ENCODE assay signal across 12 mouse cellular contexts in the genomic region with DNA sequence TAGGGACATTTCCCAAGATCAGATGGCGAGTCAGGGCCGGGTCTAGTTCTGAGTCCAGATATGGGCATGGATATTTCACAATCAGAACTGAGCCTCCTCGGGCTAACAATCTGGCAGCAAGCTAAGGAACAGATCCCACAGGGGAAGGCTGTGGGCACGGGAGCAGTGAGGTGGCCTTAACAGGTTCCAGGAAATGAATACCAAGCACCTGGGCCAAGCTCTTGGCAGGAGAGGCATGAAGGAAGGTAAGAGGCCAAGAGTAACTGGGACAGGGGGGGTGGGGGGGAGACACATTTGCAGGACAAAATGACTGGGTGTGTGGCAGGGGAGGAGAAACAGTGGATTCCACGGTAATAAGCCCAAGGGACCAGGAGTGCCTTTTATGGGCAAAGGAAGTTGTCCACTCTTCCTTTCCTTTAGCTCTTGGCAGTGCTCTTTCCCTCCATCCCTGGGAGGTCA.
DNase-seq lines count a peak whose midpoint lies in the region; ATAC-seq and TF ChIP-seq lines count a peak whose summit lies in the region.
"Had no signal": no experiment of that assay in that cellular context is flagged by ENCODE, and none has a peak within 500 bp of the region (broad histone marks: within the 10 kb centered on the region; RNA-seq: fewer than 3 reads in every experiment).

No protein-coding gene starts in this region.

- H3K9ac ChIP-seq in hindbrain, embryonic 16.5 days (ENCODE audit: low read depth, low read length), result no peak overlapping the region
- H3K9ac ChIP-seq: liver, embryonic 14.5 days; neural tube, embryonic 12.5 days had no signal

- H3K9me3 ChIP-seq in hindbrain, embryonic 16.5 days (ENCODE audit: control insufficient read depth, low read length), result peaks cover 4% of the 10 kb centered on the region; the same call in 1 of the 2 replicates
- H3K9me3 ChIP-seq: neural tube, embryonic 12.5 days had no signal

- WGBS in kidney, adult 2 months, result 46% methylated on average over 5 of the region's 5 CpGs
- WGBS in hindbrain, embryonic 16.5 days, result 68% methylated on average over 5 of the region's 5 CpGs

- no peaks in the 10 kb centered on the region for H3K36me3 ChIP-seq in kidney, adult 2 months (ENCODE audit: control insufficient read depth, insufficient read depth, low read length)
- no peaks in the 10 kb centered on the region for H3K36me3 ChIP-seq in hindbrain, embryonic 16.5 days (ENCODE audit: control insufficient read depth, insufficient read depth, low read length)
- H3K36me3 ChIP-seq: neural tube, embryonic 12.5 days had no signal

- no peak for TF ChIP-seq CTCF in kidney, adult 2 months (conservative IDR thresholded peaks at IDR 0.05; ENCODE audit: insufficient read depth, insufficient read length, low read depth, low read length)

- no peak overlapping the region for H3K4me2 ChIP-seq in hindbrain, embryonic 16.5 days (ENCODE audit: low read length)
- H3K4me2 ChIP-seq: midbrain, embryonic 11.5 days; neural tube, embryonic 12.5 days had no signal

- TF ChIP-seq POLR2A in kidney, adult 2 months (IDR thresholded peaks at IDR 0.05; ENCODE audit: low read depth, low read length), result no peak

- no peak overlapping the region for H3K27ac ChIP-seq in kidney, adult 2 months (ENCODE audit: insufficient read depth, low read depth, low read length)
- no peak overlapping the region for H3K27ac ChIP-seq in hindbrain, embryonic 16.5 days (ENCODE audit: low read depth, low read length)
- H3K27ac ChIP-seq: liver, embryonic 14.5 days; neural tube, embryonic 12.5 days had no signal

- no peak for ATAC-seq in hindbrain, embryonic 16.5 days

- H3K4me1 ChIP-seq in kidney, adult 2 months (ENCODE audit: control insufficient read depth, insufficient read depth, low read length), result no peaks in the 10 kb centered on the region
- H3K4me1 ChIP-seq in hindbrain, embryonic 16.5 days (ENCODE audit: control insufficient read depth, insufficient read depth, low read depth, low read length), result no peaks in the 10 kb centered on the region
- H3K4me1 ChIP-seq: neural tube, embryonic 12.5 days had no signal

- H3K27me3 ChIP-seq in kidney, adult 2 months (replicated peaks; ENCODE audit: control insufficient read depth, insufficient read depth, low read length), result no peaks in the 10 kb centered on the region
- no peaks in the 10 kb centered on the region for H3K27me3 ChIP-seq in hindbrain, embryonic 16.5 days (replicated peaks; ENCODE audit: control insufficient read depth, insufficient read depth, low read length)
- H3K27me3 ChIP-seq: neural tube, embryonic 12.5 days had no signal

- peak; percentile 4 for DNase-seq in kidney, adult 2 months
- no peak for DNase-seq in kidney, postnatal 10 days
- peak; percentile 18 for DNase-seq in Muller cell, postnatal 12 days (ENCODE audit: inconsistent ontology term)
- DNase-seq in cerebellum, adult 11 months, result peak; percentile 65
- DNase-seq in fibroblast of lung, adult 2 months (ENCODE audit: low read depth), result peak; percentile 53
- no peak for DNase-seq in ovary, postnatal 36 days (ENCODE audit: low spot score)
- no peak for DNase-seq in embryo, embryonic 10 days (ENCODE audit: low spot score)
- DNase-seq: thymus, adult 18-20 months had no signal

- no peak overlapping the region for H3K4me3 ChIP-seq in kidney, adult 2 months (ENCODE audit: insufficient read depth, low read depth, low read length)
- no peak overlapping the region for H3K4me3 ChIP-seq in hindbrain, embryonic 16.5 days (ENCODE audit: low read length)
- H3K4me3 ChIP-seq: neural tube, embryonic 12.5 days had no signal

Comparison
In these comparisons a context has a peak if more than half of its experiments do, and no peak if none do; other contexts are left out.
1. DNase-seq: peak in kidney, adult 2 months (single experiment), Muller cell, postnatal 12 days (single experiment), cerebellum, adult 11 months (single experiment) and fibroblast of lung, adult 2 months (single experiment); none in kidney, postnatal 10 days (single experiment), ovary, postnatal 36 days (single experiment) and embryo, embryonic 10 days (single experiment).